Mouse (Mus musculus): ENCODE measurements around the gene Olfr355. TPM values are rescaled to one million over a fixed set of nuclear protein-coding genes. Genes with fewer than 3 reads are reported as not detected.

Olfr355 gene
- not detected in 2 replicates for polyA plus RNA-seq (2012; ENCODE audit: insufficient read depth, low replicate concordance)

GRCm38 (mm10) chr2:36928797-36929196, at the start of gene Olfr355:
Olfr355 (minus strand) TSS chr2:36928897.
- H3K9me3 ChIP-seq, result 0 out of 2 replicates have a peak, but pooled peaks cover 4% of the 10 kb centered on the region
- no peak within 1 kb of the TSS for H3K4me3 ChIP-seq (replicated peaks)
- no peaks in the 10 kb centered on the region for H3K4me1 ChIP-seq
- H3K36me3 ChIP-seq (replicated peaks; ENCODE audit: low read length), result no peaks in the 10 kb centered on the region
- TF ChIP-seq FLI1 (IDR thresholded peaks at IDR 0.05; ENCODE audit: low read length) (no peak), GATA1 (IDR thresholded peaks at IDR 0.05; ENCODE audit: borderline replicate concordance, low read length) (no peak)
- no peaks in the 10 kb centered on the region for H3K27me3 ChIP-seq (replicated peaks)

- Histone ChIP-seq H3K4me3 (replicated peaks) (no peak within 1 kb of the TSS), H3K36me3 (replicated peaks; ENCODE audit: low read length) (no peaks in the 10 kb centered on the region), H3K9me3 (peaks cover 6% of the 10 kb centered on the region; the same call in 1 of the 2 replicates), H3K4me1 (no peaks in the 10 kb centered on the region), H3K27me3 (replicated peaks) (no peaks in the 10 kb centered on the region)
- TF ChIP-seq FLI1 (IDR thresholded peaks at IDR 0.05; ENCODE audit: low read length) (no peak), GATA1 (IDR thresholded peaks at IDR 0.05; ENCODE audit: borderline replicate concordance, low read length) (no peak)
Observed at GRCm38 (mm10) chr2:36936821-36937220, 8.1 kb upstream of the Olfr355 start, which contains the start of gene Olfr356. Olfr356 (plus strand) TSS chr2:36937121.

- H3K4me1 ChIP-seq, result no peaks in the 10 kb centered on the region
- H3K27me3 ChIP-seq (replicated peaks), result no peaks in the 10 kb centered on the region
- no peak within 1 kb of the TSS for H3K4me3 ChIP-seq (replicated peaks)
- H3K36me3 ChIP-seq (replicated peaks; ENCODE audit: low read length), result no peaks in the 10 kb centered on the region
- TF ChIP-seq GATA1 (IDR thresholded peaks at IDR 0.05; ENCODE audit: borderline replicate concordance, low read length) (no peak), FLI1 (IDR thresholded peaks at IDR 0.05; ENCODE audit: low read length) (no peak)
- H3K9me3 ChIP-seq, result peaks cover 13% of the 10 kb centered on the region; the same call in 1 of the 2 replicates
Observed at GRCm38 (mm10) chr2:36905380-36905779, 23.3 kb downstream of the Olfr355 start, which contains the start of gene Olfr354. Olfr354 (plus strand) TSS chr2:36905680.

- Histone ChIP-seq H3K27me3 (replicated peaks) (no peaks in the 10 kb centered on the region), H3K4me1 (no peaks in the 10 kb centered on the region), H3K9me3 (peaks cover 13% of the 10 kb centered on the region; the same call in 1 of the 2 replicates), H3K36me3 (replicated peaks; ENCODE audit: low read length) (no peaks in the 10 kb centered on the region), H3K4me3 (replicated peaks) (no peak overlapping the region)
- TF ChIP-seq FLI1 (IDR thresholded peaks at IDR 0.05; ENCODE audit: low read length), result no peak
- no peak for TF ChIP-seq GATA1 (IDR thresholded peaks at IDR 0.05; ENCODE audit: borderline replicate concordance, low read length)
Observed at GRCm38 (mm10) chr2:36897114-36897513, 31.6 kb downstream of the Olfr355 start.

GRCm38 (mm10) chr2:36892836-36893235, 35.9 kb downstream of the Olfr355 start, which contains the start of gene Olfr353:
Olfr353 (minus strand) TSS chr2:36892936.
- no peaks in the 10 kb centered on the region for H3K27me3 ChIP-seq (replicated peaks)
- peaks cover 8% of the 10 kb centered on the region; the same call in 1 of the 2 replicates for H3K9me3 ChIP-seq
- no peak for TF ChIP-seq FLI1 (IDR thresholded peaks at IDR 0.05; ENCODE audit: low read length)
- no peak for TF ChIP-seq GATA1 (IDR thresholded peaks at IDR 0.05; ENCODE audit: borderline replicate concordance, low read length)
- H3K36me3 ChIP-seq (replicated peaks; ENCODE audit: low read length), result no peaks in the 10 kb centered on the region
- no peaks in the 10 kb centered on the region for H3K4me1 ChIP-seq
- no peak within 1 kb of the TSS for H3K4me3 ChIP-seq (replicated peaks)

Other genes with a start within 250 kb of the Olfr355 start
- gene Olfr346, start 243.1 kb downstream of the Olfr355 start, polyA plus RNA-seq (2012; ENCODE audit: insufficient read depth, low replicate concordance), result not detected in 2 replicates
- not detected in 2 replicates for gene Olfr347, start 197.0 kb downstream of the Olfr355 start, polyA plus RNA-seq (2012; ENCODE audit: insufficient read depth, low replicate concordance)
- gene Olfr348, start 144.6 kb downstream of the Olfr355 start, polyA plus RNA-seq (2012; ENCODE audit: insufficient read depth, low replicate concordance), result not detected in 2 replicates
- not detected in 2 replicates for gene Olfr50, start 138.4 kb downstream of the Olfr355 start, polyA plus RNA-seq (2012; ENCODE audit: insufficient read depth, low replicate concordance)
- gene Olfr3, start 111.9 kb downstream of the Olfr355 start, polyA plus RNA-seq (2012; ENCODE audit: insufficient read depth, low replicate concordance), result not detected in 2 replicates
- not detected in 2 replicates for gene Olfr350, start 82.6 kb downstream of the Olfr355 start, polyA plus RNA-seq (2012; ENCODE audit: insufficient read depth, low replicate concordance)
- gene Olfr351, start 66.2 kb downstream of the Olfr355 start, polyA plus RNA-seq (2012; ENCODE audit: insufficient read depth, low replicate concordance), result not detected in 2 replicates
- not detected in 2 replicates for gene Olfr352, start 60.4 kb downstream of the Olfr355 start, polyA plus RNA-seq (2012; ENCODE audit: insufficient read depth, low replicate concordance)
- gene Olfr353, start 36.0 kb downstream of the Olfr355 start, polyA plus RNA-seq (2012; ENCODE audit: insufficient read depth, low replicate concordance), result not detected in 2 replicates
- gene Olfr354, start 23.2 kb downstream of the Olfr355 start, polyA plus RNA-seq (2012; ENCODE audit: insufficient read depth, low replicate concordance), result not detected in 2 replicates
- not detected in 2 replicates for gene Olfr356, start 8.2 kb upstream of the Olfr355 start, polyA plus RNA-seq (2012; ENCODE audit: insufficient read depth, low replicate concordance)
- gene Olfr357, start 64.9 kb upstream of the Olfr355 start, polyA plus RNA-seq (2012; ENCODE audit: insufficient read depth, low replicate concordance), result not detected in 2 replicates
- gene Olfr358, start 80.4 kb upstream of the Olfr355 start, polyA plus RNA-seq (2012; ENCODE audit: insufficient read depth, low replicate concordance), result not detected in 2 replicates
- gene Olfr360, start 136.8 kb upstream of the Olfr355 start, polyA plus RNA-seq (2012; ENCODE audit: insufficient read depth, low replicate concordance), result not detected in 2 replicates
- gene Olfr361, start 160.4 kb upstream of the Olfr355 start, polyA plus RNA-seq (2012; ENCODE audit: insufficient read depth, low replicate concordance), result not detected in 2 replicates
- not detected in 2 replicates for gene Olfr362, start 189.0 kb upstream of the Olfr355 start, polyA plus RNA-seq (2012; ENCODE audit: insufficient read depth, low replicate concordance)
- gene Olfr364-ps1, start 210.4 kb upstream of the Olfr355 start, polyA plus RNA-seq (2012; ENCODE audit: insufficient read depth, low replicate concordance), result not detected in 2 replicates

All from megakaryocyte, embryonic 14.5 days (primary cell).